Mouse (Mus musculus): Measurements from ENCODE around the gene Vps13d. TPM values are rescaled to one million over a fixed set of nuclear protein-coding genes. Genes with fewer than 3 reads are reported as not detected.
A peak's percentile ranks its signal among the peaks of the same experiment; 100 is the strongest.

Vps13d gene
- total RNA-seq, 2 experiments from 2014 or later: 22.7 to 25.9 TPM

GRCm38 (mm10) chr4:144936563-144937154 is 258.1 kb downstream of the Vps13d start:
- DNase-seq: no peak
- intact Hi-C loops (cut with DNase I; ENCODE audit: low total_unique reads): no loop called here

GRCm38 (mm10) chr4:144934501-144934900 is 260.3 kb downstream of the Vps13d start:
- DNase-seq: peak; percentile 39
- intact Hi-C loops (cut with DNase I; ENCODE audit: low total_unique reads): no loop called here

- intact Hi-C loops (cut with DNase I; ENCODE audit: low total_unique reads): no loop called here
- DNase-seq: no peak
Measured at GRCm38 (mm10) chr4:144931167-144931566, 263.6 kb downstream of the Vps13d start.

GRCm38 (mm10) chr4:144930366-144930765 is 264.4 kb downstream of the Vps13d start:
- intact Hi-C loops (cut with DNase I; ENCODE audit: low total_unique reads): no loop called here
- DNase-seq: peak; percentile 82

- intact Hi-C loops (cut with DNase I; ENCODE audit: low total_unique reads): no loop called here
- DNase-seq: peak; percentile 65
Measured at GRCm38 (mm10) chr4:144929811-144930221, 265.0 kb downstream of the Vps13d start.

GRCm38 (mm10) chr4:144928693-144929436 is 265.9 kb downstream of the Vps13d start:
- intact Hi-C loops (cut with DNase I; ENCODE audit: low total_unique reads): no loop called here
- DNase-seq: no peak

Other genes starting within 250 kb of the Vps13d start
- gene Tnfrsf1b, start 51.9 kb upstream of the Vps13d start, total RNA-seq (2021): 1 to 10 TPM; 2.9 to 4.0 TPM
- under 1 TPM; 0.08 to 0.09 TPM for gene Tnfrsf8, start 120.2 kb upstream of the Vps13d start, total RNA-seq (2021)

Measured in gastrocnemius, postnatal 14 days (tissue).